Mouse (Mus musculus): ENCODE results near the gene Gm18336. TPM values are rescaled to one million over a fixed set of nuclear protein-coding genes. Genes with fewer than 3 reads are reported as not detected.
"Not testable (repeated sequence)": the region's sequence is repeated elsewhere in the genome, so short reads cannot be mapped to it uniquely, and the experiment has no call there.

Gene Gm18336
- polyA plus RNA-seq (2012; ENCODE audit: insufficient read depth, insufficient read length, missing spikeins), result not detected in 2 replicates

- not testable (repeated sequence) for H3K4me1 ChIP-seq (ENCODE audit: control insufficient read depth, insufficient read depth, insufficient read length, low read length); H3K27ac ChIP-seq (replicated peaks; ENCODE audit: low read depth, low read length); H3K4me3 ChIP-seq (ENCODE audit: insufficient read depth, low read depth, low read length)
Measured at GRCm38 (mm10) chrX:73398636-73399035, at the start of gene Gm18336. Gm18336 (minus strand) TSS chrX:73398736.

DNA sequence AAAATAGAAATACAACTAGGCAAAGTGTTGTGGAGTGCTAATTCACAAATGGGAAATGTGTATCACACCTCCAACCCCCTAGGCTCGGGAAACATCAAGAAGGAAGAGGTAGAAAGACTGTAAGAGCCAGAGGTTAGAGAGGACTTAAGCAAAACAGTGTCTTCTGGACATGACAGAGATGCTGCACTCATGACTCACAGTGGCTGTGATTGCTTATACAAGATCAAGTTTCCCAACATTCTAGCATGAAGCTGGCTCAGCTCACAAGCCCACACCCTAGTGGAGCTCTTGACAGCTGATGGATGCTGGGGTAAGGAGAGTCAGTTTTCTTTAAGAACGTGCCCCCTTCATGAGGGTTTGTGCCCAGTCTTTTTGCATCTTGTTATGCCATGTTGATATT is 42.9 kb upstream of the Gm18336 start:
- no peak overlapping the region for H3K4me3 ChIP-seq (ENCODE audit: insufficient read depth, low read depth, low read length)
- H3K27ac ChIP-seq (replicated peaks; ENCODE audit: low read depth, low read length), result no peak overlapping the region
- no peaks in the 10 kb centered on the region; the same call in 1 of the 2 replicates for H3K4me1 ChIP-seq (ENCODE audit: control insufficient read depth, insufficient read depth, insufficient read length, low read length)

DNA sequence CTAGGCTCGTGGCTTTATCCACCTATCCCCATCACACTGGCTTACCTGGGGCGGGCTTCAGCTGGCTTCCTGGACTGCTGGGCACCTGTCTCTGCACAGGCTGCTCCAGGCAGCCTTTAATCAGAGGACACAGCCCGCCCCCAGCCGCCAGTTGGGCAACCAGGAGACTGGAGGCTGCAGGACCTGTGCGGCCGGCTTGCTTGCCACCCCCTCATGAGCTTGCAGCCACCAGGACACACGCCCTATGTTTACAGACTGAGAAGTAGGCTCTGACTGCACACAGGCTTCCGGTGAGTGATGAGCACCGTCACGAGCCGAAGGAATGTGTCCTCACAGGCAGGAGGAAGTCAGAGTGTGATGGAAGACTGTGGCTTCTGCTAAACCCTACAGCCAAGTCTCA is 36.7 kb upstream of the Gm18336 start, which contains the start of gene Trex2:
Trex2 (minus strand) TSS at position 93 of the 400 bp plus-strand sequence.
- no peak within 1 kb of the TSS for H3K27ac ChIP-seq (replicated peaks; ENCODE audit: low read depth, low read length)
- no peaks in the 10 kb centered on the region for H3K4me1 ChIP-seq (ENCODE audit: control insufficient read depth, insufficient read depth, insufficient read length, low read length)
- H3K4me3 ChIP-seq (ENCODE audit: insufficient read depth, low read depth, low read length), result no peak within 1 kb of the TSS

GRCm38 (mm10) chrX:73432850-73433249 is 34.3 kb upstream of the Gm18336 start:
- H3K4me3 ChIP-seq (ENCODE audit: insufficient read depth, low read depth, low read length), result no peak overlapping the region

GRCm38 (mm10) chrX:73430036-73430435 is 31.5 kb upstream of the Gm18336 start:
- no peaks in the 10 kb centered on the region for H3K4me1 ChIP-seq (ENCODE audit: control insufficient read depth, insufficient read depth, insufficient read length, low read length)
- no peak overlapping the region for H3K27ac ChIP-seq (replicated peaks; ENCODE audit: low read depth, low read length)
- no peak overlapping the region for H3K4me3 ChIP-seq (ENCODE audit: insufficient read depth, low read depth, low read length)

More at GRCm38 (mm10) chrX:73432850-73433249, 34.3 kb upstream of the Gm18336 start:
- Histone ChIP-seq H3K4me1 (ENCODE audit: control insufficient read depth, insufficient read depth, insufficient read length, low read length) (no peaks in the 10 kb centered on the region), H3K27ac (replicated peaks; ENCODE audit: low read depth, low read length) (no peak overlapping the region)

- no peaks in the 10 kb centered on the region for H3K4me1 ChIP-seq (ENCODE audit: control insufficient read depth, insufficient read depth, insufficient read length, low read length)
- H3K4me3 ChIP-seq (ENCODE audit: insufficient read depth, low read depth, low read length), result no peak overlapping the region
- H3K27ac ChIP-seq (replicated peaks; ENCODE audit: low read depth, low read length), result no peak overlapping the region
Measured at GRCm38 (mm10) chrX:73412767-73413166, 14.2 kb upstream of the Gm18336 start.

DNA sequence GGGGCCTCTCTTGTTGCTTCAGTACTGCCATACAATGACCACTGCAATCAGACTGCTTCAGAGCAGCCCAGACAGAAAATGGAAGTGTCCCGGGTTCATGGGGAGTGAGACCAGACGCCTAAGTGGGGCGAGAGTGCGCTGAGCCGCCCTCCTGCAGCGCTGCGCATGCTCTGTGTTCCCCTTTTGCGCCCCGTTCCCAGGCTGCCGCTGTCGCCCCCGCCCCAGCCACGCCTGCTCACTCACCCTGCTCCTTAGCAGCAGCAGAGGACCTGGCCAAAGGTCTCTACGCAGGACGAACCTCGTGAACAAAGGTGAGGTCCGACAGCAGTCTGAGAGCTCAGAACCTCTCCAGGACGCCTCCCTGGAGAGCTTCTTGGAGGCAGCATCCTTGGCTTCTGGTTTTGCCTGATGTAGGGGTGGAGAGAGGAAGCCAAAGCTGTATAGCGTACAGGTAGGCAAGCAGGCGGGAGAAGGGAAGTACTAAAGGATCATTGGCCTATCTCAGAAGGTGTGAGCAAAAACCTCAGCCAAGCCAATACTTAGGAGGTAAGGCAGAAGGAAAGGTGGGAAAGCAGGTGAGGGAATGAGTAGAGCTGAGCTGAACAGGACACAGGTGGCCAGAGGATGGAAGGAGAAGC is 12.5 kb upstream of the Gm18336 start, which contains the start of gene Zfp92:
Zfp92 (plus strand) TSS at position 217 of the 638 bp plus-strand sequence.
- Histone ChIP-seq H3K4me3 (ENCODE audit: insufficient read depth, low read depth, low read length) (0 out of 2 replicates have a peak within 1 kb of the TSS, but pooled peaks have one; percentile 14), H3K27ac (replicated peaks; ENCODE audit: low read depth, low read length) (no peak within 1 kb of the TSS), H3K4me1 (ENCODE audit: control insufficient read depth, insufficient read depth, insufficient read length, low read length) (no peaks in the 10 kb centered on the region)

- no peak overlapping the region for H3K4me3 ChIP-seq (ENCODE audit: insufficient read depth, low read depth, low read length)
- H3K4me1 ChIP-seq (ENCODE audit: control insufficient read depth, insufficient read depth, insufficient read length, low read length), result no peaks in the 10 kb centered on the region
- H3K27ac ChIP-seq (replicated peaks; ENCODE audit: low read depth, low read length), result no peak overlapping the region
Measured at GRCm38 (mm10) chrX:73401616-73402015, 3.1 kb upstream of the Gm18336 start.

- no peaks in the 10 kb centered on the region for H3K4me1 ChIP-seq (ENCODE audit: control insufficient read depth, insufficient read depth, insufficient read length, low read length)
- no peak overlapping the region for H3K27ac ChIP-seq (replicated peaks; ENCODE audit: low read depth, low read length)
- H3K4me3 ChIP-seq (ENCODE audit: insufficient read depth, low read depth, low read length), result no peak overlapping the region
Measured at GRCm38 (mm10) chrX:73400951-73401350, 2.4 kb upstream of the Gm18336 start.

DNA sequence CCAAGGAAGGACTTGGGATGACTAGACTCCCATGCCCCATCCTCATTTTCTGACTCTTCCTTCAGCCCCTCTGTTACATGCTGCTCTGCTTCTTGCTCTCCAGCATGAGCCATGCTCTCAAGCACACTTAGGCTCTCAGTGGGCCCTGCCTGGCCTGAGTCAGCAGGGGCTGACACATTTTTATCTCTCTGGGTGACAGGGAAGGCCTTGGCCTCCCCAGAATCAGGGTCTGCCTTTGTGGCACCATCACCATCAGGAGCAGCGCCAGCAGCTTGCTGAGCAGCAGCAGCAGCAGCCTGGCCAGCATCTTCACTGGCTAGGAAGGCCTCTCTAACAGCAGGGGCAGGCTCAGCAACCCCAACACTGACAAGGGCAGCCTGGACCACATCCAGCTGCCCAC is 2.1 kb downstream of the Gm18336 start:
- Histone ChIP-seq H3K27ac (replicated peaks; ENCODE audit: low read depth, low read length) (no peak overlapping the region), H3K4me1 (ENCODE audit: control insufficient read depth, insufficient read depth, insufficient read length, low read length) (no peaks in the 10 kb centered on the region), H3K4me3 (ENCODE audit: insufficient read depth, low read depth, low read length) (no peak overlapping the region)

DNA sequence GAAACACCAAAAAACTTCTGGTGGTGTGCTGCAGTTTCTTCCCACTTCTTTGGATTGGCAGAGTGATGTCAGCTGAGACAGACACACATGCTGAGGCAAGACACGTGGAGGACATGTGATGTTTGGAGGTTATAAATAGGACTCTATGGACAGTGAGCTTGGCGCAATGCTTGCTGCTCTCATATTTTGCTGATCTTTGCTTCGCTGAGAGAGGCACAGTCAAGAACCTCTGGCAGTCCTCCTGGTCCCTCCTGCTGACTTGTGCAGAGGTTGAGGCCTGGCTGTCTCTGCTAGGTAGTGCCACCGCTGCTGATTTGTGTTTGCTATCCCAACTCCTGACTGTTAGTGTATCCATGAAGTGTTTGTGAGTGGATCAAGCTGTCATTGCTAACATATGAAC is 7.1 kb downstream of the Gm18336 start:
- H3K4me3 ChIP-seq (ENCODE audit: insufficient read depth, low read depth, low read length), result no peak overlapping the region
- H3K4me1 ChIP-seq (ENCODE audit: control insufficient read depth, insufficient read depth, insufficient read length, low read length), result no peaks in the 10 kb centered on the region
- H3K27ac ChIP-seq (replicated peaks; ENCODE audit: low read depth, low read length), result no peak overlapping the region

- Histone ChIP-seq H3K4me1 (ENCODE audit: control insufficient read depth, insufficient read depth, insufficient read length, low read length) (no peaks in the 10 kb centered on the region), H3K4me3 (ENCODE audit: insufficient read depth, low read depth, low read length) (no peak overlapping the region), H3K27ac (replicated peaks; ENCODE audit: low read depth, low read length) (no peak overlapping the region)
Measured at GRCm38 (mm10) chrX:73384924-73385323, 13.6 kb downstream of the Gm18336 start.

- no peaks in the 10 kb centered on the region for H3K4me1 ChIP-seq (ENCODE audit: control insufficient read depth, insufficient read depth, insufficient read length, low read length)
- H3K4me3 ChIP-seq (ENCODE audit: insufficient read depth, low read depth, low read length), result no peak overlapping the region
- no peak overlapping the region for H3K27ac ChIP-seq (replicated peaks; ENCODE audit: low read depth, low read length)
Measured at GRCm38 (mm10) chrX:73384419-73384818, 14.1 kb downstream of the Gm18336 start.

DNA sequence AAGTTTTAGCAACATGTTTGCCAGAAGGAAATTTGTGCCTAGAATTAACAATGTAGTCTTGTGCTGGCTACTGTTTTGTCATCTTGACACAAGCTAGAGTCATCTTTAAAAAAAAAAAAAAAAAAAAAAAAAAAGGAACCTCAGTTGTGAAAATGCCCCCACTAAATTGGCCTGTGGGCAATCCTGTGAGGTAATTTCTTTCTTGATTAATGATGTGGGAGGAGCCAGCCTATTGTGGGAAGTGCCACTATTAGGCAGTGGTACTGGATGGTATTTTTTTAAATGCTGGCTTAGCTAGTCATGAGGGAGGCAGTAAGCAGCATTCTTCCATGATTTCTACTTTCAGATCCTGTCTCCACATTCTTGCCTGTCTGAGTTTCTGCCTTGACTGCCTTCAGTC is 35.2 kb downstream of the Gm18336 start:
- H3K4me1 ChIP-seq (ENCODE audit: control insufficient read depth, insufficient read depth, insufficient read length, low read length), result no peaks in the 10 kb centered on the region
- no peak overlapping the region for H3K4me3 ChIP-seq (ENCODE audit: insufficient read depth, low read depth, low read length)
- no peak overlapping the region for H3K27ac ChIP-seq (replicated peaks; ENCODE audit: low read depth, low read length)

- H3K4me3 ChIP-seq (ENCODE audit: insufficient read depth, low read depth, low read length), result no peak overlapping the region
- no peak overlapping the region for H3K27ac ChIP-seq (replicated peaks; ENCODE audit: low read depth, low read length)
- no peaks in the 10 kb centered on the region for H3K4me1 ChIP-seq (ENCODE audit: control insufficient read depth, insufficient read depth, insufficient read length, low read length)
Measured at GRCm38 (mm10) chrX:73356719-73357118, 41.8 kb downstream of the Gm18336 start.

DNA sequence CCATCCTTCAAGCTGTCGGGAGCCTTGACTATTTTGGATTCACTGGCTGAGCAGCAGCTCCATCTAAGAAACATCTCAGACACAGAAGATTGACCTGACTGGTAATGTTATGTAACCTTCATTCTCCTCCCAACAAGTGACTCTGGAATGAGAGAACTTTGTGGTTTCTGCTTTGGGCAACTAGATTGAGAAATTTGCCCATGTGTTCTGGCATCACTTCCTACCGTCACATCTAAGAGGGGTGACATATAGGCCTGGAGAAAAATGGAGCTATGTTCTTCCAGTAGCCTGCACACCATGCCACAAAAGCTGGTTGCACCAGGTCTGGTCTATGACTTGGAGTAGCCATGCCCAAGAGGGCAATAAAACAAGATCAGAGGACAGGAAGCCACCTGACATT is 42.4 kb downstream of the Gm18336 start:
- H3K4me3 ChIP-seq (ENCODE audit: insufficient read depth, low read depth, low read length), result no peak overlapping the region
- H3K27ac ChIP-seq (replicated peaks; ENCODE audit: low read depth, low read length), result no peak overlapping the region
- H3K4me1 ChIP-seq (ENCODE audit: control insufficient read depth, insufficient read depth, insufficient read length, low read length), result no peaks in the 10 kb centered on the region

Data from brown adipose tissue, adult 24 weeks (tissue).